Mouse (Mus musculus) lung, embryonic 14.5 days (tissue): ENCODE results near the gene Kif12. TPM values are rescaled to one million over a fixed set of nuclear protein-coding genes. Genes with fewer than 3 reads are reported as not detected.
A peak's percentile ranks its signal among the peaks of the same experiment; 100 is the strongest.

Experiments
- ATAC-seq: fragments of 200-750 bp; cut with Nextera tagmentation; 2 replicates; pipeline ENCODE4 v1.8.0; 2017; ENCODE audit warnings: mild to moderate bottlenecking, moderate TSS enrichment, moderate library complexity; ENCODE audit not compliant: insufficient read depth
- DNase-seq: peaks from one replicate; pipeline ENCODE4 v3.0.0-alpha.2; 2015
- H3K27ac ChIP-seq: fragments of 300-500 bp; sonication (generic); 2 replicates; pipeline ENCODE4 v1.5.1; 2014; ENCODE audit warnings: low read depth, mild to moderate bottlenecking, moderate library complexity
- H3K27me3 ChIP-seq: fragments of 300-500 bp; sonication (generic); 2 replicates; pipeline ENCODE4 v1.6.1; 2014; ENCODE audit warnings: low read length, control low read depth; ENCODE audit not compliant: insufficient read depth
- H3K36me3 ChIP-seq: fragments of 300-500 bp; sonication (generic); 2 replicates; pipeline ENCODE4 v1.6.1; 2014; ENCODE audit warnings: control low read depth; ENCODE audit not compliant: insufficient read depth
- H3K4me1 ChIP-seq: fragments of 300-500 bp; sonication (generic); 2 replicates; pipeline ENCODE4 v1.6.1; 2014; ENCODE audit warnings: antibody characterized with exemption, control low read depth; ENCODE audit not compliant: insufficient read depth
- H3K4me2 ChIP-seq: fragments of 300-500 bp; sonication (generic); 2 replicates; pipeline ENCODE4 v1.6.1; 2014; ENCODE audit warnings: mild to moderate bottlenecking
- H3K4me3 ChIP-seq: fragments of 300-500 bp; sonication (generic); 2 replicates; pipeline ENCODE4 v1.5.1; 2014; ENCODE audit warnings: low read depth, low read length
- H3K9ac ChIP-seq: fragments of 300-500 bp; sonication (generic); 2 replicates; pipeline ENCODE4 v1.6.1; 2014
- H3K9me3 ChIP-seq: fragments of 300-500 bp; sonication (generic); 2 replicates; pipeline ENCODE4 v1.6.1; 2016; ENCODE audit warnings: low read depth, low read length, control low read depth
- CTCF ChIP-seq: IDR thresholded peaks from 2 replicates; pipeline ENCODE4 v1.5.1; 2016; ENCODE audit warnings: antibody characterized with exemption, low read depth
- WGBS: fragments of 180-500 bp; shearing (Covaris S2); extraction: QIAGEN DNeasy Blood & Tissue Kit; methylation state at CpG from one replicate; pipeline ENCODE4 v1.1.7; 2014; 5-methylcytosine and 5-hydroxymethylcytosine counted together
- polyA plus RNA-seq: library from polyadenylated mRNA; unstranded; fragments of >200 nt; fragmentation: Nextera tagmentation; extraction: Ambion mirVana; gene quantifications from 2 replicates; pipeline ENCODE4 v1.2.1, GENCODE M21; 2014

Kif12 gene
- polyA plus RNA-seq, 1 experiment from 2014 or later: 11.8 TPM

DNA sequence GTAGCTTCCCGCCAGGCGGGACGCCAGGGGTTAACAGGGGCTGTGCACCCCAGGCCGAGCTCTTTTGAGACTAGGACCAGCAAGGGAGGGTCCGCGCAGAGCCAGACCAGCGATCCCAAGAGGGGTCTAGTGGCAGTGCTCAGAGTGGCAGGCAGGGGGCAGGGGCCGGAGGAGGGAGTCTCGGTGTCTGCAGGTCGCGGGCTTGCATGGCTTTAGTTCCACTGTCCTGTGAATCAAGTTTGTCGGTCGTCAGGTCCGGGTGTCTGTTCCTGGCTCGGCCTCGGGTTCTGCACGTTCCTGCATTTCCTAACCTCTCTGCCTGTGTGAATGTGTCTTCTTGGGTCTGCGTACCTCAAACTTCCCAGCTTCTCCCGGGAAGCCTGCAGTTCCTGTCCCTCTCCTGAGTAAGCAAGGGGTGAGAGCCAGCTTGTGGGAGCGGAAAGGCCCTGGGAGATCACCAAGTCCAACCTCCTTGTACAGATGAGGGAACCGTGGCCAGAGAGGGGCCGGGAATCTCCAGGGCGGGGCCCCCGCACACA is 44.1 kb upstream of the Kif12 start:
- Histone ChIP-seq H3K9me3 (no peaks in the 10 kb centered on the region), H3K36me3 (peaks cover 9% of the 10 kb centered on the region), H3K9ac (peak overlapping the region; percentile 85), H3K4me2 (peak overlapping the region; percentile 92), H3K27ac (no peak overlapping the region; the same call in none of the 2 replicates), H3K4me3 (peak overlapping the region; percentile 83), H3K27me3 (peaks cover 11% of the 10 kb centered on the region), H3K4me1 (0 out of 2 replicates have a peak, but pooled peaks cover 4% of the 10 kb centered on the region)
- peak; percentile 79 for TF ChIP-seq CTCF
- under 1% methylated on average over 24 of the region's 24 CpGs for whole genome bisulfite sequencing
- ATAC-seq: peak; percentile 54
- peak; percentile 74 for DNase-seq

DNA sequence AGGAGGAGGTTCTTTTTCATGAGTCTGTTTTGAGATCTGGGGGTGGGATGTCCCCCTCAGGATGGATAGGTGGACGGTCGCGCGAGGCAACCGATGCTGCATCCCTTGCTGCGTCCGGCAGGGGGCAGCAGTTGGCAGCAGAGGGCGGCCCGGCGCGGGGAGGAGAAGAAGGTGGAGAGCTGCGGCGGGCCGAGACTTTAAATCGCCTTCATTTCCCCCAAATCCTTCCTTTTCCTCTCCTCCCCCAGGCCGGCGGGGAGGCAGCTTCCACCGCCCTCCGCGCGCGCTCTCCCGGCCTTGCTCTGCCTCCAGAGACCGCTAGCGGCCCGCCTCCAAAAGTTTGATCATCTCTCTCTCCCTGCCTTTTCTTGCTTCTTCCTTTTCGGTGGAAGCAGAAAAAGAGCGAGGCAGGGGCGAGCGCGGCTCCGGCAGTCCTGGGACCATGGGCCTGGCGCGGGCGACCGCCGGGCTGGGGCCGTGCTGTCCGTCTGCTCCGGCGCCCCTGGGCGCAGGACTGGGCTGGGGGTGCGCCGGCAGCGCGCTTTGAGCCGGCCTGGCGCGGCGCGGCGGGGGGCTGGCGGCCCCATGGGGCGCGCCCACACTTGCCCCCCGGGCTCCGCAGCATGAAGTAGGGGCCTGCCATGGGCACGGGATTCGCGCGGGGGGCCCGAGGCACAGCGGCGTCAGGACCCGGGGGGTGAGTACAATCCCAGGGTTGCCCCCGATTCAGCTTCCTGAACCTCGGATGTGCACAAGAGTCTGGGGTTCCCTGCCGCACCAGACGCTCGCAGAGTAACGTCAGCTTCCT is 43.5 kb upstream of the Kif12 start:
- peak overlapping the region; percentile 85 for H3K9ac ChIP-seq
- no peaks in the 10 kb centered on the region for H3K9me3 ChIP-seq

DNA sequence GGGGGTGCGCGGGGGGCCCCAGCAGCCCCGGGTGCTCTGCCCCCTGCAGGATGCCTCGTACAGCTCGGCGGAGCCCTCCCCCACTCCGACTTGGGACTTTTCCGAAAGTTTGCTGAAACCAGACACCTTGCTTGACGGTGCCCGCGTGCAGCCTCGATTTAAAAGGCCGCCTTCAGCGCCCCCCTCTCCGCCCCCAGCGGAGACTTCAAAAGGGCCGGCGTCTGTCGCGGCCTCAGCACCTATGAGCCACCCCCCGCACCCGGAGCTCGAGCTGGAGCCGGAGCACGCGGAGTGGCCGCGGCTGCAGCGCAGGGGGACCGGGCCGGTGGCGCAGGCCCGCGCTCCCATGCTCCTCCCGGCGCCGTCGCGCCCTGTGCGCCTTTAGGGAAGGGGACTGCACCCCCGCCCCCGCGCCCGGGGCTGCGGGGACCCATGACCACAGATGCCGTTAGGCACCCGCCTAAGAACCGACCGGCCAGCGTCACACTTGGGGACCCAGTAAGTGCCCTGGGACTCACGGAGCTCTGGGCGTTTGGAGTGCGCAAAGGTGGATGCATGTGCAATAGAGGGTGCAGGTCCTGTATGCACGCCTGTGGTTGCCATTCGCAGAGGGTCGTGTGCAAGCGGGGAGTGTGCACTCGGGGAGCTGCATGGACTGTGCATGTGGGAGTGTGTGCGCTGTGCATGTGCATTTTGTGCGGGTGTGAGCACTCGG is 42.1 kb upstream of the Kif12 start, which contains the start of gene Col27a1:
Col27a1 (plus strand) TSS at position 98 of the 715 bp plus-strand sequence.
- Histone ChIP-seq H3K4me1 (0 out of 2 replicates have a peak, but pooled peaks cover 4% of the 10 kb centered on the region), H3K27ac (peak within 1 kb of the TSS; percentile 52), H3K4me2 (peak within 1 kb of the TSS; percentile 92), H3K9me3 (no peaks in the 10 kb centered on the region), H3K36me3 (0 out of 2 replicates have a peak, but pooled peaks cover 4% of the 10 kb centered on the region), H3K9ac (peak within 1 kb of the TSS; percentile 40), H3K27me3 (peaks cover 11% of the 10 kb centered on the region), H3K4me3 (peak within 1 kb of the TSS; percentile 83)
- ATAC-seq: peak; percentile 50
- peak; percentile 61 for TF ChIP-seq CTCF
- DNase-seq: peak; percentile 85
- under 1% methylated on average over 61 of the region's 61 CpGs for WGBS

More for the DNA sequence above, 43.5 kb upstream of the Kif12 start:
- Histone ChIP-seq H3K4me1 (0 out of 2 replicates have a peak, but pooled peaks cover 4% of the 10 kb centered on the region), H3K4me3 (peak overlapping the region; percentile 83), H3K27me3 (peaks cover 11% of the 10 kb centered on the region), H3K4me2 (peak overlapping the region; percentile 92), H3K36me3 (0 out of 2 replicates have a peak, but pooled peaks cover 7% of the 10 kb centered on the region), H3K27ac (no peak overlapping the region; the same call in none of the 2 replicates)
- whole genome bisulfite sequencing: under 1% methylated on average over 70 of the region's 71 CpGs
- ATAC-seq: peak; percentile 44
- peak; percentile 90 for DNase-seq
- peak; percentile 98 for TF ChIP-seq CTCF

DNA sequence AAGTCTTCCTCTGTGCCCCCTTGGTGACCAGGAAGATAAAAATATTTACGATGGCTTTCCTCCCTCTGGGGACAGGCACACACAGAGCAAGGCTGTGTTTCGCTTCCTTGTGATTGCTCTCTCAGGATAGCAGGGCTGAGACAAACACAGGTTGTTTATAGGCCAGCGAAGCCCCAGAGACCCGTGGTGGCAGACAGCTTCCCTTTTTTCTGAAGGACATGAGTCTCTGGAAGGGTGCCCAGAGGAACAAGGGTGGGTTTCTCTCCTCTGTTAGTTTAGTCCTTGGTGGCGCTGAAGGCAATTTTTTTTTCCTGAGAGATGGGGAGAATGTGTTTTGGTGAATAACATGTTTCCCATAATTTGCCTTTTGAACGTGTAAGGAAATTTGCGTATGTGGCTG is 33.7 kb upstream of the Kif12 start:
- Histone ChIP-seq H3K4me2 (no peak overlapping the region), H3K4me1 (no peaks in the 10 kb centered on the region), H3K27me3 (no peaks in the 10 kb centered on the region), H3K9me3 (no peaks in the 10 kb centered on the region), H3K4me3 (no peak overlapping the region), H3K9ac (no peak overlapping the region), H3K27ac (no peak overlapping the region), H3K36me3 (no peaks in the 10 kb centered on the region)
- ATAC-seq (no peak), DNase-seq (peak; percentile 32)
- 47% methylated on average over 7 of the region's 7 CpGs for WGBS
- TF ChIP-seq CTCF: no peak

DNA sequence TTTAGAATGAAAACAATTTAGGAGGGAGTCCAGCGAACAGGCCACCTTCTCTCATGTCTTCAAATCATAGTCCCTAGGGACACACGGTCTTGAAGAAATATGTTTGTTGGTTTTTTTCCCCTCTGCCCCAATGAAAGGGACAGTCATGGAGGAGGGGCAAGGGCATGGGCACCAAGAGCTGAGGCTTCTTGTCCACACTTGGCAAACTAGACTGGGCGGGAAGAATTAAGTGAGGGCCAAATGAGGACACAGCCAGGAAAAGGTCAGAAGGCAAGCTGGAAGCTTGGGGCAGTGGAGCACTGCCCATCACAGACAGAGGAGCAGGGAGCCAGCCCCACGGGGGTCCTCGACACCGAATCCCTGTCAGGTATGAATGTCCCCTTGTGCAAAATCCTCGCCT is 31.9 kb upstream of the Kif12 start:
- 79% methylated on average over 7 of the region's 7 CpGs for WGBS
- Histone ChIP-seq H3K27me3 (no peaks in the 10 kb centered on the region), H3K36me3 (no peaks in the 10 kb centered on the region), H3K27ac (no peak overlapping the region), H3K4me1 (no peaks in the 10 kb centered on the region), H3K4me2 (no peak overlapping the region), H3K9ac (no peak overlapping the region), H3K9me3 (no peaks in the 10 kb centered on the region), H3K4me3 (no peak overlapping the region)
- TF ChIP-seq CTCF: no peak
- no peak for ATAC-seq
- no peak for DNase-seq

DNA sequence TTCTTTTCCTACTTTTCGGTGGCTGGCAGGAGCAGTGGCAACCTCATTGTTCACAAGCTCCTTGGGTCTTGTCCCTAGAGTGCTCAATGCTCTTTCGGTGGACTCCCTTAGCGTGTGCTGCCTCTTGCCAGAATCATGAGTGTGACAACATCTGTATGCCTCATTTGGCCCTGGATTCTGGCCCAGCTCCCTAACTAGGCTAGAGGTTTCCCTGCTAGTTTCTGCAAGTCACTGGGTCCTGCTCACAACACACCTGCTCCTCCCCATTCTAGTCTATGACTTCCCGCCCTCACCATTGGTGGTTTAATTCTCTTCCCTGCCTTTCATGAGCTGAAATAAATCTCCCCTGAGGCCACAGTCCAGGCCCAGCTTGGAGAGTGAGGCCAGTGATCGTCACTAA is 27.4 kb upstream of the Kif12 start:
- no peaks in the 10 kb centered on the region for H3K9me3 ChIP-seq
- DNase-seq (no peak), ATAC-seq (no peak)
- H3K27ac ChIP-seq: no peak overlapping the region
- TF ChIP-seq CTCF: no peak
- 88% methylated on average over 5 of the region's 5 CpGs for WGBS
- no peak overlapping the region for H3K4me2 ChIP-seq
- no peaks in the 10 kb centered on the region for H3K36me3 ChIP-seq
- H3K27me3 ChIP-seq: no peaks in the 10 kb centered on the region
- no peaks in the 10 kb centered on the region for H3K4me1 ChIP-seq
- no peak overlapping the region for H3K9ac ChIP-seq
- no peak overlapping the region for H3K4me3 ChIP-seq
